Mouse (Mus musculus) liver, embryonic 13.5 days (tissue): Measurements from ENCODE around the gene Mobp. TPM values are rescaled to one million over a fixed set of nuclear protein-coding genes. Genes with fewer than 3 reads are reported as not detected.

Source experiments
- ATAC-seq: fragments of 200-750 bp; cut with Nextera tagmentation; 2 replicates; pipeline ENCODE4 v1.8.0; 2017; ENCODE audit warnings: low read depth, mild to moderate bottlenecking, moderate number of reproducible peaks, moderate library complexity
- DNase-seq: peaks from one replicate; pipeline ENCODE4 v3.0.0; 2022
- H3K27ac ChIP-seq: fragments of 300-500 bp; sonication (generic); 2 replicates; pipeline ENCODE4 v1.5.1; 2015; ENCODE audit warnings: moderate library complexity, mild to moderate bottlenecking, inconsistent platforms
- H3K27me3 ChIP-seq: fragments of 300-500 bp; sonication (generic); 2 replicates; pipeline ENCODE4 v1.6.1; 2015; ENCODE audit warnings: mild to moderate bottlenecking, inconsistent platforms
- H3K36me3 ChIP-seq: fragments of 300-500 bp; sonication (generic); 2 replicates; pipeline ENCODE4 v1.6.1; 2015; ENCODE audit warnings: mild to moderate bottlenecking, inconsistent platforms
- H3K4me1 ChIP-seq: fragments of 300-500 bp; sonication (generic); replicated peaks from 2 replicates; pipeline ENCODE4 v1.6.1; 2015; ENCODE audit warnings: inconsistent platforms
- H3K4me2 ChIP-seq: fragments of 300-500 bp; sonication (generic); 2 replicates; pipeline ENCODE4 v1.6.1; 2015; ENCODE audit warnings: inconsistent platforms, mild to moderate bottlenecking, moderate library complexity
- H3K4me3 ChIP-seq: fragments of 300-500 bp; sonication (generic); replicated peaks from 2 replicates; pipeline ENCODE4 v1.5.1; 2015; ENCODE audit warnings: mild to moderate bottlenecking, inconsistent platforms
- H3K9ac ChIP-seq: fragments of 300-500 bp; sonication (generic); 2 replicates; pipeline ENCODE4 v1.6.1; 2015; ENCODE audit warnings: mild to moderate bottlenecking, inconsistent platforms
- H3K9me3 ChIP-seq: fragments of 300-500 bp; sonication (generic); replicated peaks from 2 replicates; pipeline ENCODE4 v1.6.1; 2016; ENCODE audit warnings: inconsistent platforms
- WGBS: fragments of 180-500 bp; shearing (Covaris S2); methylation state at CpG from one replicate; pipeline ENCODE4 v1.1.7; 2015; ENCODE audit not compliant: insufficient replicate concordance; 5-methylcytosine and 5-hydroxymethylcytosine counted together
- polyA plus RNA-seq: library from polyadenylated mRNA; unstranded; fragments of >200 nt; fragmentation: Nextera tagmentation; extraction: Ambion mirVana; gene quantifications from 2 replicates; pipeline ENCODE4 v1.2.1, GENCODE M21; 2015

The Mobp gene
- polyA plus RNA-seq, 1 experiment from 2014 or later: not detected

DNA sequence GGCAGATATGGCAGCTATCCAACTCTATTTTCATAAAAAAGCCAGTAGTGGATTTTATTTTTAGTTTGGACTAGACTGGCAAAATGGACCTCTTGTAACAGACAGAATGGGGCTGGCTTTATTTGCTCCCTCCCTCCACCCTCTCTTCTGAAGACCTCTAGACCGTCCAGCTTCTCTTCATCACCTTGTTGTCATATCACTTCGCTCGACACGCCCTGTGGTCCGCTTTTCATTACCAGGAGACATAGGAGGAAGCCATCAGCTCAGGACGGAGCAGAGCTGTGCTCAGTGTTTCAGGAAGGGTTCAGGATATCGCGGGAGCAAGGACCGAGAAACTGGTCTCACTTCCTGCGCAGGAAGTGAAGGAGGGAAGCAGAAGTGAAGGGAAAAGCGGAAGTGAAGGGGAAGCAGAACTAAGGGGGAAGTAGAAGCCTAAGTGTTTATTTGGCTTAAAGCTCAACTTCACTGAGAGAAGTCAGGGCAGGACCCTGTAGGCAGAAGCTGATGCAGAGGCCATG lies 65.5 kb downstream of the Mobp start:
- H3K4me1 ChIP-seq: no peaks in the 10 kb centered on the region
- H3K4me3 ChIP-seq: no peak overlapping the region
- H3K9ac ChIP-seq: no peak overlapping the region
- H3K9me3 ChIP-seq: no peaks in the 10 kb centered on the region
- no peak overlapping the region for H3K27ac ChIP-seq
- H3K4me2 ChIP-seq: no peak overlapping the region
- ATAC-seq: no peak
- WGBS: 41% methylated on average over 11 of the region's 11 CpGs
- DNase-seq: no peak
- no peaks in the 10 kb centered on the region for H3K36me3 ChIP-seq
- H3K27me3 ChIP-seq: no peaks in the 10 kb centered on the region

- no peak for ATAC-seq
- H3K4me3 ChIP-seq: no peak overlapping the region
- WGBS: 43% methylated on average over 3 of the region's 3 CpGs
Observed at GRCm38 (mm10) chr9:120219411-120219810, 69.9 kb downstream of the Mobp start.

More at GRCm38 (mm10) chr9:120219411-120219810, 69.9 kb downstream of the Mobp start:
- Histone ChIP-seq H3K36me3 (no peaks in the 10 kb centered on the region), H3K27me3 (no peaks in the 10 kb centered on the region), H3K9me3 (no peaks in the 10 kb centered on the region), H3K27ac (no peak overlapping the region), H3K4me1 (no peaks in the 10 kb centered on the region), H3K9ac (no peak overlapping the region), H3K4me2 (no peak overlapping the region)
- no peak for DNase-seq

Other genes with a start within 250 kb of the Mobp start
- gene Gorasp1, start 212.1 kb upstream of the Mobp start, polyA plus RNA-seq: 10.4 and 12.6 TPM in 2 replicates
- 0.08 and 0.09 TPM in 2 replicates for gene Ttc21a, start 212.1 kb upstream of the Mobp start, polyA plus RNA-seq
- gene Csrnp1, start 165.0 kb upstream of the Mobp start, polyA plus RNA-seq: 1.2 and 1.3 TPM in 2 replicates
- 0.01 and 0.14 TPM in 2 replicates for gene Xirp1, start 126.1 kb upstream of the Mobp start, polyA plus RNA-seq
- 3.5 and 4.3 TPM in 2 replicates for gene Cx3cr1, start 79.8 kb upstream of the Mobp start, polyA plus RNA-seq
- 0.13 TPM in 1 of 2 replicates, not detected in the other for gene Ccr8, start 57.6 kb upstream of the Mobp start, polyA plus RNA-seq
- 137 and 138 TPM in 2 replicates for gene Slc25a38, start 39.3 kb upstream of the Mobp start, polyA plus RNA-seq
- 1,061 and 1,158 TPM in 2 replicates for gene Rpsa, start 22.0 kb upstream of the Mobp start, polyA plus RNA-seq
- gene Myrip, start 151.8 kb downstream of the Mobp start, polyA plus RNA-seq: 0.03 TPM in 1 of 2 replicates, not detected in the other